In the genomic region with DNA sequence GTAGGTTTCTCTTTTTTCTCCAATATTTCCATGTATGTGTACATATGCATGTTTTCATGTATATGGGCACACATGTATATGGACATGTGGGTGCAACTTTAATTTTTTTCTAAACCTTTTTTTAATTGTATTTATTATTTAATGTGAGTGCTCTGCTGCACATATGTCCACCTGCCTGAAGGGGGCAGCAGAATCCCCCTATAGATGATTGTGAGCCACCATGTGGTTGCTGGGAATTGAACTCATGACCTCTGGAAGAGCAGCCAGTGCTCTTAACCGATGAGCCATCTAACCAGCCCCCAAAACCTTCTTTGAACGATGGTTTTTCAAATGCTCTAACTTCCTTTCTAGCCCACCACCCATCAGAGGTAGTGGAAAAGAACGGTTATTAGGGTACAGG, we compare ENCODE assay signal across 18 mouse cellular contexts. TPM values are rescaled to one million over a fixed set of nuclear protein-coding genes. Genes with fewer than 3 reads are reported as not detected.
A peak's percentile ranks its signal among the peaks of the same experiment; 100 is the strongest.
DNase-seq lines count a peak whose midpoint lies in the region; ATAC-seq and TF ChIP-seq lines count a peak whose summit lies in the region.
"Had no signal": no experiment of that assay in that cellular context is flagged by ENCODE, and none has a peak within 500 bp of the region (broad histone marks: within the 10 kb centered on the region; RNA-seq: fewer than 3 reads in every experiment).

No protein-coding gene starts in this region.

- no peak for TF ChIP-seq EP300 in heart, adult 2 months (IDR thresholded peaks at IDR 0.05; ENCODE audit: insufficient read depth, low read depth, low read length)

- intact Hi-C loops in heart, adult 2 months (cut with DNase I) = loop anchor here (1.0 kb wide), 1 partner anchor 168 kb away; no protein-coding TSS in a partner anchor
- intact Hi-C loops in heart, postnatal 36 days (cut with DNase I) = loop anchor here (1.0 kb wide), 1 partner anchor 168 kb away; no protein-coding TSS in a partner anchor

- no peak for TF ChIP-seq POLR2A in heart, adult 2 months (IDR thresholded peaks at IDR 0.05; ENCODE audit: insufficient read depth, low read depth, low read length)
- TF ChIP-seq POLR2A in lung, adult 2 months (IDR thresholded peaks at IDR 0.05; ENCODE audit: borderline replicate concordance, extremely low read depth, low read depth, low read length) = no peak
- TF ChIP-seq POLR2A in brain, embryonic 14.5 days (IDR thresholded peaks at IDR 0.05; ENCODE audit: borderline replicate concordance, extremely low read depth, insufficient read depth, insufficient read length, poor library complexity, severe bottlenecking) = no peak

- H3K27me3 ChIP-seq in heart, adult 2 months (ENCODE audit: control insufficient read depth, insufficient read depth, low read length) = no peaks in the 10 kb centered on the region; the same call in 1 of the 2 replicates
- no peaks in the 10 kb centered on the region for H3K27me3 ChIP-seq in lung, embryonic 14.5 days (ENCODE audit: insufficient read depth, low read length)
- no peaks in the 10 kb centered on the region for H3K27me3 ChIP-seq in E14TG2a.4 (ENCODE audit: insufficient read depth, low read length)
- H3K27me3 ChIP-seq: embryonic facial prominence, embryonic 15.5 days; hindbrain, embryonic 13.5 days; liver, embryonic 15.5 days; neural tube, embryonic 15.5 days had no signal

- no peak for ATAC-seq in lung, embryonic 14.5 days (ENCODE audit: insufficient read depth)
- ATAC-seq: forebrain, embryonic 14.5 days had no signal

- H3K79me2 ChIP-seq in heart, adult 2 months (replicated peaks; ENCODE audit: control insufficient read depth, insufficient read depth, low read length) = no peaks in the 10 kb centered on the region

- 63% methylated on average over 3 of the region's 3 CpGs for WGBS in heart, adult 2 months
- WGBS in lung, embryonic 14.5 days = 63% methylated on average over 3 of the region's 3 CpGs
- WGBS in lung, adult 2 months = 69% methylated on average over 3 of the region's 3 CpGs

- no peak for DNase-seq in heart, adult 2 months
- no peak for DNase-seq in heart, postnatal 36 days
- DNase-seq in lung, embryonic 14.5 days = no peak
- DNase-seq in lung, adult 2 months = no peak
- no peak for DNase-seq in brain, embryonic 14.5 days (ENCODE audit: low read depth)
- DNase-seq in right cerebral cortex, postnatal 36 days (ENCODE audit: low spot score in 2 of 2) = no peak
- no peak for DNase-seq in right cerebral cortex, adult 2 months (ENCODE audit: low spot score in 2 of 2)
- DNase-seq: adrenal gland, postnatal 25 days; cerebellum, adult 11 months; kidney, adult 18-20 months; thymus, adult 18-20 months had no signal

- no peaks in the 10 kb centered on the region for H3K9me3 ChIP-seq in lung, embryonic 14.5 days (ENCODE audit: low read depth, low read length)
- no peaks in the 10 kb centered on the region for H3K9me3 ChIP-seq in E14TG2a.4 (ENCODE audit: low read length)
- H3K9me3 ChIP-seq: embryonic facial prominence, embryonic 15.5 days; hindbrain, embryonic 13.5 days; liver, embryonic 15.5 days; neural tube, embryonic 15.5 days had no signal

- H3K36me3 ChIP-seq in heart, adult 2 months (ENCODE audit: control insufficient read depth, insufficient read depth, low read length) = no peaks in the 10 kb centered on the region
- no peaks in the 10 kb centered on the region for H3K36me3 ChIP-seq in lung, embryonic 14.5 days (ENCODE audit: insufficient read depth)
- H3K36me3 ChIP-seq in E14TG2a.4 (ENCODE audit: insufficient read depth, low read length) = peaks cover 8% of the 10 kb centered on the region
- H3K36me3 ChIP-seq: embryonic facial prominence, embryonic 15.5 days; hindbrain, embryonic 13.5 days; liver, embryonic 15.5 days; neural tube, embryonic 15.5 days had no signal

- no peak overlapping the region for H3K4me3 ChIP-seq in heart, adult 2 months
- H3K4me3 ChIP-seq in lung, embryonic 14.5 days (ENCODE audit: low read depth, low read length) = no peak overlapping the region
- no peak overlapping the region for H3K4me3 ChIP-seq in lung, adult 2 months (replicated peaks; ENCODE audit: extremely low read depth, low read depth, low read length)
- no peak overlapping the region for H3K4me3 ChIP-seq in E14TG2a.4 (replicated peaks; ENCODE audit: low read length)
- H3K4me3 ChIP-seq: embryonic facial prominence, embryonic 15.5 days; hindbrain, embryonic 13.5 days; liver, embryonic 15.5 days; neural tube, embryonic 15.5 days had no signal

- no peak overlapping the region for H3K4me2 ChIP-seq in lung, embryonic 14.5 days
- H3K4me2 ChIP-seq: embryonic facial prominence, embryonic 15.5 days; hindbrain, embryonic 13.5 days; liver, embryonic 15.5 days; neural tube, embryonic 15.5 days had no signal

- no peak overlapping the region for H3K27ac ChIP-seq in heart, adult 2 months
- H3K27ac ChIP-seq in lung, embryonic 14.5 days (ENCODE audit: low read depth) = no peak overlapping the region
- H3K27ac ChIP-seq: embryonic facial prominence, embryonic 15.5 days; hindbrain, embryonic 13.5 days; liver, embryonic 15.5 days; neural tube, embryonic 15.5 days had no signal

- TF ChIP-seq CTCF in heart, adult 2 months (IDR thresholded peaks at IDR 0.05) = peak; percentile 63
- peak; percentile 42; the same call in 1 of the 2 replicates for TF ChIP-seq CTCF in lung, embryonic 14.5 days (IDR thresholded peaks at IDR 0.05; ENCODE audit: low read depth)
- no peak for TF ChIP-seq CTCF in lung, adult 2 months (IDR thresholded peaks at IDR 0.05; ENCODE audit: insufficient read depth, low read length)
- peak; percentile 67 for TF ChIP-seq CTCF in E14TG2a.4 (conservative IDR thresholded peaks at IDR 0.05; ENCODE audit: low read length)
- peak; percentile 27; the same call in 1 of the 2 replicates for TF ChIP-seq CTCF in brain, embryonic 14.5 days (IDR thresholded peaks at IDR 0.05; ENCODE audit: borderline replicate concordance, extremely low read depth, insufficient read depth, insufficient read length)

- H3K9ac ChIP-seq in heart, adult 2 months (ENCODE audit: low read depth, low read length) = no peak overlapping the region
- no peak overlapping the region for H3K9ac ChIP-seq in lung, embryonic 14.5 days
- H3K9ac ChIP-seq: embryonic facial prominence, embryonic 15.5 days; hindbrain, embryonic 13.5 days; liver, embryonic 15.5 days; neural tube, embryonic 15.5 days had no signal

- H3K4me1 ChIP-seq in heart, adult 2 months (ENCODE audit: control insufficient read depth, insufficient read depth, low read length) = no peaks in the 10 kb centered on the region
- no peaks in the 10 kb centered on the region for H3K4me1 ChIP-seq in lung, embryonic 14.5 days (ENCODE audit: insufficient read depth)
- H3K4me1 ChIP-seq in lung, adult 2 months (ENCODE audit: control insufficient read depth, insufficient read depth, low read length) = no peaks in the 10 kb centered on the region
- H3K4me1 ChIP-seq in E14TG2a.4 (replicated peaks; ENCODE audit: low read depth, low read length) = peaks cover 2% of the 10 kb centered on the region
- H3K4me1 ChIP-seq: embryonic facial prominence, embryonic 15.5 days; hindbrain, embryonic 13.5 days; liver, embryonic 15.5 days; neural tube, embryonic 15.5 days had no signal

RNA-seq across cellular contexts. Expression of gene Cenpa, which starts 17.4 kb away (rescaled TPM):
- total RNA-seq in heart, adult 2 months (2021) = 10 to 100 TPM; 43.9 to 51.0 TPM
- polyA plus RNA-seq in heart, adult 2 months (2012; rRNA removed) = 51.3 and 69.7 TPM in 2 replicates
- total RNA-seq in heart, postnatal 36 days (2021) = 10 to 100 TPM; 49.5 to 55.2 TPM
- 416 and 454 TPM in 2 replicates for polyA plus RNA-seq in lung, embryonic 14.5 days (2014; fragmentation: Nextera tagmentation; extraction: Ambion mirVana)
- 12.2 and 13.8 TPM in 2 replicates for polyA plus RNA-seq in lung, adult 2 months (2012; rRNA removed)
- 55.9 and 105 TPM in 2 replicates for polyA plus RNA-seq in brain, embryonic 14.5 days (2012; rRNA removed)

RNA-seq across cellular contexts. Expression of gene Dpysl5, which starts 27.4 kb away (rescaled TPM):
- 1 to 10 TPM in 1 of 2 experiments, under 1 TPM in 1; 0.61 to 1.3 TPM for total RNA-seq in heart, adult 2 months (2021)
- 0.82 and 1.1 TPM in 2 replicates for polyA plus RNA-seq in heart, adult 2 months (2012; rRNA removed)
- under 1 TPM; 0.69 to 0.79 TPM for total RNA-seq in heart, postnatal 36 days (2021)
- polyA plus RNA-seq in lung, embryonic 14.5 days (2014; fragmentation: Nextera tagmentation; extraction: Ambion mirVana) = 6.6 and 7.3 TPM in 2 replicates
- 5.6 and 7.9 TPM in 2 replicates for polyA plus RNA-seq in lung, adult 2 months (2012; rRNA removed)
- 368 and 444 TPM in 2 replicates for polyA plus RNA-seq in brain, embryonic 14.5 days (2012; rRNA removed)
- total RNA-seq: common myeloid progenitor, adult 5-6 weeks had no signal

RNA-seq across cellular contexts. Expression of gene Slc35f6, which starts 36.3 kb away (rescaled TPM):
- 10 to 100 TPM; 47.2 to 49.9 TPM for total RNA-seq in heart, adult 2 months (2021)
- 119 and 154 TPM in 2 replicates for polyA plus RNA-seq in heart, adult 2 months (2012; rRNA removed)
- total RNA-seq in heart, postnatal 36 days (2021) = 10 to 100 TPM; 50.0 to 53.3 TPM
- 27.6 and 29.5 TPM in 2 replicates for polyA plus RNA-seq in lung, embryonic 14.5 days (2014; fragmentation: Nextera tagmentation; extraction: Ambion mirVana)
- polyA plus RNA-seq in lung, adult 2 months (2012; rRNA removed) = 82.9 and 97.2 TPM in 2 replicates
- polyA plus RNA-seq in brain, embryonic 14.5 days (2012; rRNA removed) = 44.4 and 52.9 TPM in 2 replicates

Comparison
In these comparisons a context has a peak if more than half of its experiments do, and no peak if none do; other contexts are left out.
1. RNA of gene Dpysl5, which starts 27.4 kb away (polyA plus RNA-seq): 368 to 444 TPM in brain, embryonic 14.5 days; 6.6 to 7.3 TPM in lung, embryonic 14.5 days, 5.6 to 7.9 TPM in lung, adult 2 months and 0.82 to 1.1 TPM in heart, adult 2 months; every median in the first group is over 10 times any median in the second.